Mouse (Mus musculus): ENCODE results near the gene Chst15. TPM values are rescaled to one million over a fixed set of nuclear protein-coding genes. Genes with fewer than 3 reads are reported as not detected.

Chst15 gene
- polyA plus RNA-seq, 1 experiment from 2014 or later, result 25.5 TPM

- DNase-seq (ENCODE audit: low spot score), result no peak
- Histone ChIP-seq H3K27me3 (ENCODE audit: control insufficient read depth, insufficient read depth, low read length) (no peaks in the 10 kb centered on the region), H3K9ac (ENCODE audit: low read depth, low read length) (no peak overlapping the region), H3K36me3 (ENCODE audit: control insufficient read depth, insufficient read depth, low read length) (no peaks in the 10 kb centered on the region), H3K4me1 (replicated peaks; ENCODE audit: control insufficient read depth, insufficient read depth, low read length) (no peaks in the 10 kb centered on the region), H3K9me3 (ENCODE audit: control insufficient read depth, low read length) (no peaks in the 10 kb centered on the region), H3K4me2 (replicated peaks; ENCODE audit: low read depth, low read length) (no peak overlapping the region), H3K27ac (ENCODE audit: low read depth, low read length) (no peak overlapping the region), H3K4me3 (ENCODE audit: low read depth, low read length) (no peak overlapping the region)
- 85% methylated on average over 1 of the region's 1 CpGs for WGBS
- no peak for ATAC-seq (ENCODE audit: low FRiP score)
Observed at GRCm38 (mm10) chr7:132328648-132329047, 11.6 kb upstream of the Chst15 start.

GRCm38 (mm10) chr7:132325549-132326331 lies 8.7 kb upstream of the Chst15 start:
- DNase-seq (ENCODE audit: low spot score), result no peak
- no peak overlapping the region for H3K4me2 ChIP-seq (replicated peaks; ENCODE audit: low read depth, low read length)
- H3K27ac ChIP-seq (ENCODE audit: low read depth, low read length), result no peak overlapping the region
- WGBS, result 74% methylated on average over 5 of the region's 5 CpGs
- no peak for ATAC-seq (ENCODE audit: low FRiP score)
- H3K36me3 ChIP-seq (ENCODE audit: control insufficient read depth, insufficient read depth, low read length), result no peaks in the 10 kb centered on the region
- no peaks in the 10 kb centered on the region for H3K27me3 ChIP-seq (ENCODE audit: control insufficient read depth, insufficient read depth, low read length)
- H3K4me3 ChIP-seq (ENCODE audit: low read depth, low read length), result no peak overlapping the region
- no peak overlapping the region for H3K9ac ChIP-seq (ENCODE audit: low read depth, low read length)
- no peaks in the 10 kb centered on the region for H3K9me3 ChIP-seq (ENCODE audit: control insufficient read depth, low read length)
- H3K4me1 ChIP-seq (replicated peaks; ENCODE audit: control insufficient read depth, insufficient read depth, low read length), result no peaks in the 10 kb centered on the region

DNA sequence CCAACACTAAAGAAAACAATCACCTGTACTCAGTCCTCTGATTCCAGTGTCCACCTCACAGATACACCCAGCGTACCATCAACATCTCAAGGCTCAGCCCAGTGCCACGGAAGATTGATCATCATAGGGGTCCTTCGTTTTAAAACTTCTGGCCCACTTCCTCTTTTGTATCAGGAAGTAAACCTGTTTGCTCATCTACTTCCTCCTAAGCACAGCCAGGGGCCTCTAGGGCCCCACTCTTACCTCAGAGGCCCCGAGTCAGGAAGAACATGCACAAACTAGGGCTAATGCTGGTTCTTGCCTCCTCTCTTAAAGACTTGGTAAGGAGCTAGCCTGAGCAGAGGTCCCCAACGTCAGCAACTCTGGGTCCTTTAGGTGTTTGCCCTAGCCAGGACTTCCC lies 6.4 kb upstream of the Chst15 start:
- Histone ChIP-seq H3K9me3 (ENCODE audit: control insufficient read depth, low read length) (no peaks in the 10 kb centered on the region), H3K36me3 (ENCODE audit: control insufficient read depth, insufficient read depth, low read length) (no peaks in the 10 kb centered on the region), H3K27ac (ENCODE audit: low read depth, low read length) (no peak overlapping the region), H3K4me1 (replicated peaks; ENCODE audit: control insufficient read depth, insufficient read depth, low read length) (no peaks in the 10 kb centered on the region), H3K9ac (ENCODE audit: low read depth, low read length) (no peak overlapping the region), H3K4me3 (ENCODE audit: low read depth, low read length) (no peak overlapping the region), H3K27me3 (ENCODE audit: control insufficient read depth, insufficient read depth, low read length) (no peaks in the 10 kb centered on the region), H3K4me2 (replicated peaks; ENCODE audit: low read depth, low read length) (no peak overlapping the region)
- ATAC-seq (ENCODE audit: low FRiP score) (no peak), DNase-seq (ENCODE audit: low spot score) (no peak)
- 83% methylated on average over 5 of the region's 5 CpGs for WGBS

DNA sequence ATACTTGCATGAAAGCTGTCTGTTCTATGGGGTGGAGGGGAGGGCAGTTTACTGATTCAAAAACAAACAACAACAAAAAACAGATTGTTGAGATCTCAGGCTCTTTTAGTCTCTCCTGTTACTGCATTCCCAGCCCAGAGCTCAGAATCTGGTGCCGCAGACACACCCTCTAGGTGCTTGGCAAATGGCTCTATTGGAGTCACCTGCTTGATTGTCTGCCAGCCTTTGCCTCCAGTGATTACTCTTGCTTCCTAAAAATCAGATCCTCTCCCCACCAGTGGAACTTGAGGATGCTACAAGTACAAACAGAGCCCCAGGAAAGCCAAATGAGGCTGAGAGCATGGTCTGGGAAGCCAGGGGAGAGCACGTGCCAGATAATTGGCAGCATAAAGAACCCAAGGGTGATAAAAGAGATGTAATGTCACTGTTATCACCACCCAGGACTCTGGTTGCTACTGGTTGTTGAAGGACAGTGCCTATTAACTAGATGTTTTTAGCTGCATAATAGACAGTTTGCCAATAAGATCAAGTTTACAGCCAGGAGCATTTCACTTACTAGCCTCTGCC lies 4.4 kb upstream of the Chst15 start:
- WGBS, result 81% methylated on average over 2 of the region's 2 CpGs

DNA sequence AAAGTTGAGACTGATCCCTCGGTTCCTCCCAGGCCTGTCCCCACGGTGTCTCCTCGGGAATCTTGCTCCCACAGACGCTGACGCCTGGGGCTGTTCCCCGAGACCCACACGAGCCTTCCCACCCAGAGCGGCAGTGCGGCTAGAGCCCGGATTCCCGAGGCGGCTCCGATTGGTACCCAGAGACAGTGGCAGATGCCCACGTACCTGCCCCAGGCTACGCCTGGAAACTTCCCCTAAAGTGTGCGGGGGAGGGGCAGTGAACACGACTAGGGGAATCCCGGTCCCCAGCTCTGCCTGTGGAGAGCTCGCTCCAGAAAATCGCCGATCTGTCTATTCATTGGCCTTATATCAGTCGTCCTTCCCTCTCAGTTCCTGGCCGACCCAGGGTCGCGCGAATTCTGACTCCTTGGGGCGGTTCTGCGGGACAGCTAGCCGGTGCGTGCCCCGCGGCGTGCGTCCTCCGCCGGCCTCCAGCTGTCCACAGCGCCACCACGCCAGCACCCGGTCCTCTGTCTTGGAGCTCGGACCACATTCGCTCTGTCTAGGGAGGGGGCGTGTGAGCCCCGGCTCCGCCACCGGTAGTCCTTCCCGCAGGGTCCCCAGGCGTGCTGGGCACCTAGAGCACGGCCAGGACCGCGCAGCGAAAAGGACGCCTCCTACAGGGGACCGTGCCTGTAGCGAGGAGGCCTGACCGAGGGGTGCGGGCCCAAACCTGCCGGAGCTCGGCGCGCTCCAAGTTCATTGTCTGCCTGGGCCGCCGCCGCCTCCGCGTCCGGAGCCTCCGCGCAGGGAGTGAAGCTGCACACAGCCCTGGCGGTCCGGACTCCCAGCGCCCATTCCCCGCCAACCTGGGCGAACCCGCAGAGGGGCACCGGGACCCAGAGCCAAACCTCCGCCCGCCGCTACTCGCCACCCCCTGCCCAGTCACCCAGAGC lies 660 bp downstream of the Chst15 start:
- peak overlapping the region; percentile 81 for H3K4me2 ChIP-seq (replicated peaks; ENCODE audit: low read depth, low read length)
- H3K36me3 ChIP-seq (ENCODE audit: control insufficient read depth, insufficient read depth, low read length), result no peaks in the 10 kb centered on the region

More for the DNA sequence above, 4.4 kb upstream of the Chst15 start:
- Histone ChIP-seq H3K27ac (ENCODE audit: low read depth, low read length) (no peak overlapping the region), H3K4me1 (replicated peaks; ENCODE audit: control insufficient read depth, insufficient read depth, low read length) (0 out of 2 replicates have a peak, but pooled peaks cover 6% of the 10 kb centered on the region), H3K9me3 (ENCODE audit: control insufficient read depth, low read length) (no peaks in the 10 kb centered on the region), H3K27me3 (ENCODE audit: control insufficient read depth, insufficient read depth, low read length) (no peaks in the 10 kb centered on the region), H3K9ac (ENCODE audit: low read depth, low read length) (no peak overlapping the region), H3K4me2 (replicated peaks; ENCODE audit: low read depth, low read length) (no peak overlapping the region), H3K36me3 (ENCODE audit: control insufficient read depth, insufficient read depth, low read length) (no peaks in the 10 kb centered on the region), H3K4me3 (ENCODE audit: low read depth, low read length) (no peak overlapping the region)
- ATAC-seq (ENCODE audit: low FRiP score), result no peak
- DNase-seq (ENCODE audit: low spot score), result no peak

DNA sequence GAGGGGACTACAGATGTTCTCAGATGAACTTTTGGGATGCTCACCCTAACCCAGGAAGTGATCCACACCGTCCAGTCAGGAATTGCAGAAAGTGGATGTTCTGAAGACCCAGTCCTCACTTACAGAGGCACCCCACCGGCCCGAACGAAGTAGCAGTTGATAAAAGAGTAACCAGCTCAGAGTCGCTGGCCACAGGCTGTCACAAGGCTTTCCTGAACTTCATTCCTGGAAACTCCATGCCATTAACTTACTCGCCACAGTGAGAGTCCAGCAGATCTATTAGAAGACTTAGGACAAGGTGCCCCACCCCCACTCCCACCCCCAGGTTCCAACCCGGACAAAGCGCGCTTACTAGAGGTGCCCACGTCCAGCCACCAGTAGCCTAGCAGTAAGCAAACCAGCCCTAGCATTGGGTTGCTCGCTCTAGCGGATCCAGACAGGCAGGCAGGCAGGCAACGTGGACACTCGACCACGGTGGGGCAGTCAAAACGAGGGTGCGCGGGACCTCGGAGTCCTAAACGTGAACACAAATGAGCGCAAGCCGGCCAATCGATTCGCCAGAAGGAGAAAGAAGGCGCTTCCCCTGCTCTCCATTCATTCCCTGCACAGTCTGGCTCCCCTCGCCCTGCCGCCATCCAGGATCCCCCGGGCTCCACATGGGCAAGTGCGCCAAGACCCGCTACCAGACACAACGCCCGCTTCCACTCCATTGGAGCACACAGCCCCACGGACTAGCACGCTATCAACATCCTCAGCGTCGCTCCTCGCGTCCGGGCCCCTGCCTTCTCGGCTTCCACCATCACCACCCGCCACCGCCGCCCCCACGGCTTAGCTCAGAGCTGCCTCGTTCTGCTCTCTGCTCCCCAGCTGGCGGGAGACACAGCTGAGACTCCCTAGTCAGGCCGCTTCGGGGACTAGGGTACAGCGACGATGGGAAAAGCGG lies 1.6 kb downstream of the Chst15 start:
- peak overlapping the region; percentile 94 for H3K9ac ChIP-seq (ENCODE audit: low read depth, low read length)
- H3K4me3 ChIP-seq (ENCODE audit: low read depth, low read length), result peak overlapping the region; percentile 76
- DNase-seq (ENCODE audit: low spot score) (peak; percentile 87), ATAC-seq (ENCODE audit: low FRiP score) (peak; percentile 79)
- peak overlapping the region; percentile 81 for H3K4me2 ChIP-seq (replicated peaks; ENCODE audit: low read depth, low read length)
- no peaks in the 10 kb centered on the region for H3K27me3 ChIP-seq (ENCODE audit: control insufficient read depth, insufficient read depth, low read length)
- peak overlapping the region; percentile 91 for H3K27ac ChIP-seq (ENCODE audit: low read depth, low read length)
- no peaks in the 10 kb centered on the region for H3K36me3 ChIP-seq (ENCODE audit: control insufficient read depth, insufficient read depth, low read length)
- WGBS, result under 1% methylated on average over 47 of the region's 51 CpGs
- H3K9me3 ChIP-seq (ENCODE audit: control insufficient read depth, low read length), result no peaks in the 10 kb centered on the region
- H3K4me1 ChIP-seq (replicated peaks; ENCODE audit: control insufficient read depth, insufficient read depth, low read length), result peaks cover 13% of the 10 kb centered on the region; the same call in 1 of the 2 replicates

More for the DNA sequence above, 660 bp downstream of the Chst15 start:
- DNase-seq (ENCODE audit: low spot score), result peak; percentile 75
- peak overlapping the region; percentile 94 for H3K9ac ChIP-seq (ENCODE audit: low read depth, low read length)
- H3K4me1 ChIP-seq (replicated peaks; ENCODE audit: control insufficient read depth, insufficient read depth, low read length), result peaks cover 10% of the 10 kb centered on the region; the same call in 1 of the 2 replicates
- peak overlapping the region; percentile 91 for H3K27ac ChIP-seq (ENCODE audit: low read depth, low read length)
- H3K4me3 ChIP-seq (ENCODE audit: low read depth, low read length), result peak overlapping the region; percentile 76
- H3K9me3 ChIP-seq (ENCODE audit: control insufficient read depth, low read length), result no peaks in the 10 kb centered on the region
- peak; percentile 84 for ATAC-seq (ENCODE audit: low FRiP score)
- WGBS, result under 1% methylated on average over 76 of the region's 79 CpGs
- H3K27me3 ChIP-seq (ENCODE audit: control insufficient read depth, insufficient read depth, low read length), result no peaks in the 10 kb centered on the region

DNA sequence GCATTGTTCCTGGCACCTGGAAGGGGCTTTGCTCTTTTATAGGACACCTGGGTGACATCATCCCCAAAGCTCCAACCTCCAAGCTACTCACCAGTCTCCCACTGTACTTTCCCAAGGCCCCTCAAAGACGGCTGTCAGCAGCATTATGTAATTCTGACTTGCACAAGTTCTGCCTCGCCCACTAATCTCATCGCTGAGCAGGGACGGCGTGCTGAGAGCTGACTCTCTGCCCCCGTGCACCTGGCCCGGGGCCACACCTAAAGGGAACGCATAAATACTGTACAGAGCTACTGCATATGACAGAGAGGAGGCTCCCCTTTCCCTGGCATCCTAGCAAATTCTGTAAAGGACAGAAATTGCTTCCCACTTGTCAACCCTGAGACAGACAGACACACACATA lies 4.6 kb downstream of the Chst15 start:
- Histone ChIP-seq H3K9me3 (ENCODE audit: control insufficient read depth, low read length) (no peaks in the 10 kb centered on the region), H3K4me2 (replicated peaks; ENCODE audit: low read depth, low read length) (no peak overlapping the region), H3K27ac (ENCODE audit: low read depth, low read length) (no peak overlapping the region), H3K4me1 (replicated peaks; ENCODE audit: control insufficient read depth, insufficient read depth, low read length) (peaks cover 8% of the 10 kb centered on the region; the same call in 1 of the 2 replicates), H3K36me3 (ENCODE audit: control insufficient read depth, insufficient read depth, low read length) (no peaks in the 10 kb centered on the region), H3K9ac (ENCODE audit: low read depth, low read length) (no peak overlapping the region), H3K4me3 (ENCODE audit: low read depth, low read length) (no peak overlapping the region), H3K27me3 (ENCODE audit: control insufficient read depth, insufficient read depth, low read length) (no peaks in the 10 kb centered on the region)
- ATAC-seq (ENCODE audit: low FRiP score), result no peak
- WGBS, result 89% methylated on average over 8 of the region's 8 CpGs
- no peak for DNase-seq (ENCODE audit: low spot score)

Data from hindbrain, embryonic 11.5 days (tissue).